8 mouse cellular contexts compared by ENCODE assay signal in genomic region chr5:121449976-121450375, GRCm38 (mm10). TPM values are rescaled to one million over a fixed set of nuclear protein-coding genes. Genes with fewer than 3 reads are reported as not detected.
DNase-seq lines count a peak whose midpoint lies in the region; ATAC-seq lines count a peak whose summit lies in the region.

No protein-coding gene starts in this region.

- H3K9me3 ChIP-seq in embryonic facial prominence, embryonic 11.5 days (replicated peaks; ENCODE audit: control insufficient read depth, low read length), result no peaks in the 10 kb centered on the region

- WGBS in embryonic facial prominence, embryonic 11.5 days, result 68% methylated on average over 6 of the region's 6 CpGs

- H3K27me3 ChIP-seq in embryonic facial prominence, embryonic 11.5 days (ENCODE audit: control insufficient read depth, insufficient read depth, low read length), result no peaks in the 10 kb centered on the region

- no peak for ATAC-seq in embryonic facial prominence, embryonic 11.5 days (replicated peaks; ENCODE audit: insufficient number of reproducible peaks, low FRiP score, low TSS enrichment, low read depth)
- no peak for ATAC-seq in activated CD4-positive, CD25-positive, alpha-beta regulatory T cell, adult 4 months

- H3K9ac ChIP-seq in embryonic facial prominence, embryonic 11.5 days (replicated peaks; ENCODE audit: low read length), result no peak overlapping the region

- DNase-seq in gastrocnemius, adult 18-20 months (ENCODE audit: low spot score), result peak; percentile 52
- DNase-seq in gastrocnemius, adult 8-10 months (ENCODE audit: low spot score in 2 of 2), result no peak
- DNase-seq in urinary bladder, postnatal 14 days (ENCODE audit: low spot score), result peak; percentile 68
- DNase-seq in urinary bladder, adult 2 months (ENCODE audit: low spot score), result no peak
- peak; percentile 72 for DNase-seq in embryonic facial prominence, embryonic 11.5 days (ENCODE audit: low spot score)
- DNase-seq in liver, result peak; percentile 65
- DNase-seq in neural tube, embryonic 10.5 days (ENCODE audit: extremely low spot score, low spot score), result peak; percentile 26

- H3K27ac ChIP-seq in embryonic facial prominence, embryonic 11.5 days (replicated peaks; ENCODE audit: low read depth, low read length), result no peak overlapping the region

- H3K36me3 ChIP-seq in embryonic facial prominence, embryonic 11.5 days (replicated peaks; ENCODE audit: control insufficient read depth, insufficient read depth, low read depth, low read length), result peaks cover 10% of the 10 kb centered on the region

- no peak overlapping the region for H3K4me3 ChIP-seq in embryonic facial prominence, embryonic 11.5 days (ENCODE audit: low read depth, low read length)

- no peaks in the 10 kb centered on the region for H3K4me1 ChIP-seq in embryonic facial prominence, embryonic 11.5 days (ENCODE audit: control insufficient read depth, insufficient read depth, low read length)

- no peak overlapping the region for H3K4me2 ChIP-seq in embryonic facial prominence, embryonic 11.5 days (ENCODE audit: low read depth, low read length)

RNA-seq across cellular contexts. Expression of gene Tmem116, which starts 1.7 kb away (rescaled TPM):
- total RNA-seq in gastrocnemius, adult 18-20 months (2021), result 1 to 10 TPM; 7.4 to 7.5 TPM
- 1 to 10 TPM; 6.3 to 9.3 (median 8.5) TPM for total RNA-seq in gastrocnemius, adult 8-10 months (2022)
- 1.4 and 2.4 TPM in 2 replicates for polyA plus RNA-seq in urinary bladder, adult 2 months (2012; rRNA removed)
- 0.45 and 0.96 TPM in 2 replicates for polyA plus RNA-seq in embryonic facial prominence, embryonic 11.5 days (2014; fragmentation: Nextera tagmentation; extraction: Ambion mirVana)
- polyA plus RNA-seq in activated CD4-positive, CD25-positive, alpha-beta regulatory T cell, adult 4 months (2017; shearing (Covaris generic)), result 1 to 10 TPM in 1 of 2 experiments, under 1 TPM in 1; 0.71 to 1.2 TPM

RNA-seq across cellular contexts. Expression of gene Erp29, which starts 2.3 kb away (rescaled TPM):
- total RNA-seq in gastrocnemius, adult 18-20 months (2021), result 10 to 100 TPM; 28.6 to 38.1 TPM
- 10 to 100 TPM; 30.5 to 34.9 (median 31.1) TPM for total RNA-seq in gastrocnemius, adult 8-10 months (2022)
- 96.2 and 97.4 TPM in 2 replicates for polyA plus RNA-seq in urinary bladder, adult 2 months (2012; rRNA removed)
- 102 and 110 TPM in 2 replicates for polyA plus RNA-seq in embryonic facial prominence, embryonic 11.5 days (2014; fragmentation: Nextera tagmentation; extraction: Ambion mirVana)
- polyA plus RNA-seq in activated CD4-positive, CD25-positive, alpha-beta regulatory T cell, adult 4 months (2017; shearing (Covaris generic)), result 10 to 100 TPM; 58.4 to 80.5 TPM

RNA-seq across cellular contexts. Expression of gene Naa25, which starts 52.2 kb away (rescaled TPM):
- total RNA-seq in gastrocnemius, adult 18-20 months (2021), result 10 to 100 TPM; 25.9 to 29.7 TPM
- 10 to 100 TPM; 28.5 to 32.6 (median 30.3) TPM for total RNA-seq in gastrocnemius, adult 8-10 months (2022)
- polyA plus RNA-seq in urinary bladder, adult 2 months (2012; rRNA removed), result 15.8 and 17.2 TPM in 2 replicates
- polyA plus RNA-seq in embryonic facial prominence, embryonic 11.5 days (2014; fragmentation: Nextera tagmentation; extraction: Ambion mirVana), result 47.8 and 51.8 TPM in 2 replicates
- polyA plus RNA-seq in activated CD4-positive, CD25-positive, alpha-beta regulatory T cell, adult 4 months (2017; shearing (Covaris generic)), result 10 to 100 TPM; 27.0 to 30.4 TPM

RNA-seq across cellular contexts. Expression of gene Adam1b, which starts 53.3 kb away (rescaled TPM):
- total RNA-seq in gastrocnemius, adult 18-20 months (2021), result not detected
- total RNA-seq in gastrocnemius, adult 8-10 months (2022), result not detected
- polyA plus RNA-seq in urinary bladder, adult 2 months (2012; rRNA removed), result not detected in 2 replicates
- polyA plus RNA-seq in embryonic facial prominence, embryonic 11.5 days (2014; fragmentation: Nextera tagmentation; extraction: Ambion mirVana), result not detected in 2 replicates
- polyA plus RNA-seq in activated CD4-positive, CD25-positive, alpha-beta regulatory T cell, adult 4 months (2017; shearing (Covaris generic)), result not detected

Comparison
In these comparisons a context has a peak if more than half of its experiments do, and no peak if none do; other contexts are left out.
1. DNase-seq: peak in gastrocnemius, adult 18-20 months (single experiment), urinary bladder, postnatal 14 days (single experiment), embryonic facial prominence, embryonic 11.5 days (single experiment), liver (single experiment) and neural tube, embryonic 10.5 days (single experiment); none in gastrocnemius, adult 8-10 months (0 of 2) and urinary bladder, adult 2 months (single experiment).